Mouse (Mus musculus): ENCODE measurements at regions not wholly inside any gene's neighbourhood (a gene's known extent, or its start where the extent isn't known, plus 50 kb on each side); places are given as distances from the start of the nearest gene placed in this dataset.

DNA sequence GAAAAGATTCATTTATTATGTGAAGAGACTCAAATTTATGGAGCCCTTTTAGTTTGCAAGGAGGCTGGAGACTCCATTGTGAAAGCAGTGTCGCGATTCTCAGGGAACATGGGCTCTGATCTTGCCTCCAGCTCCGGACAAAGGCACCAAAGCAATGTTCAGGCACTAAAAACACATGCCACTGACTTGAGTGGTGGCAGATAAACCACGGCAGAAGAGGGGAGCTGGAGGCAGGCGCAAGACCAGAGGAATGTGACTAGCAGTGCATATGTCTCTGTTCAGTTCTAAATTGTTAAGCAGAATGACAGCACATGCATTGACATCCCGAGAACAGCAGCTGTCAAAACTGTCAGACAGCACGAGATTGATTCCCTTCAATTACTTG is 98.5 kb upstream of the Trp63 start:
- no peak for DNase-seq

DNA sequence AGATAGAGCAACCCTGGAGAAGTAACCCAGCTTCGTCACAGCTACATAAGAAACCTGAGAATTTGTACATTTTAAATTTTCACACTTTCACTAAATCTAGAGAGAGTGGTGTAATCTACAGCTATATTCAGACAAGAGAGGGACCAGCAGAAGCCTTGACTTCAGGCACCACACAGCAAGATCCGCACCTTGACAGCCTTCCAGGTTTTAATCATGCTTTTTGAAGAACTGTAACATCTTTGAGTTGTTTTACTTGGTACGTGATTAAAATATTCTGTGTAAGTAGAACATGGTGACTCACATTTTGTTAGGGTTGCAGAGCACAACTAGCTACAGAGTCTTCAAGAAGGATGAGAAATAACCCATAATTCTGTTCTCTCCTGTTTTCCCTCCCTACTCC is 97.6 kb upstream of the Trp63 start:
- DNase-seq = no peak

GRCm38 (mm10) chr16:25587879-25588347 is 95.7 kb upstream of the Trp63 start:
- DNase-seq = no peak

- DNase-seq = no peak
Observed at GRCm38 (mm10) chr16:25597435-25597834, 86.1 kb upstream of the Trp63 start.

GRCm38 (mm10) chr16:25603121-25603520 is 80.4 kb upstream of the Trp63 start:
- DNase-seq = no peak

- no peak for DNase-seq
Observed at GRCm38 (mm10) chr16:25615229-25615628, 68.3 kb upstream of the Trp63 start.

DNA sequence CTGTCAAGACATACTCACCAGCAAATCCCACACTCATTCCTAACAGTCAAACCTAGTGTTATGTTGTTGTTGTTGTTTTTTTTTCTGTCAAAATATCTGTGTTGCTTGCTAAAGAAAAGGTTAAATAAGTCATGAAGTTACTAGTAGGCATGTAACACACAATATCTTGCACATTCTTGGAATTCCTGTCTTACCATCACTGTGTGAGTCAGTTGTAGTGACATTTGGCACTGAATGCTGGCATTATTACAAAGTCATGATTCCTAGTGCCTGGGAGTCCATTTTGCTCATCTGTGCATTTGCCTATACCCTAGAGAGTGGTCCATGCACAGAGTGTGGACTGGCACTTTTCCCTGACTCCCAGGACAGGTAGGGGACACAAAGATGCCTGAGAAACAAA is 67.9 kb upstream of the Trp63 start:
- DNase-seq = no peak

- no peak for DNase-seq
Observed at GRCm38 (mm10) chr16:25618898-25619297, 64.7 kb upstream of the Trp63 start.

GRCm38 (mm10) chr16:25622651-25623050 is 60.9 kb upstream of the Trp63 start:
- no peak for DNase-seq

- DNase-seq = no peak
Observed at GRCm38 (mm10) chr16:25623986-25624623, 59.5 kb upstream of the Trp63 start.

- no peak for DNase-seq
Observed at GRCm38 (mm10) chr16:25629750-25630149, 53.8 kb upstream of the Trp63 start.

DNA sequence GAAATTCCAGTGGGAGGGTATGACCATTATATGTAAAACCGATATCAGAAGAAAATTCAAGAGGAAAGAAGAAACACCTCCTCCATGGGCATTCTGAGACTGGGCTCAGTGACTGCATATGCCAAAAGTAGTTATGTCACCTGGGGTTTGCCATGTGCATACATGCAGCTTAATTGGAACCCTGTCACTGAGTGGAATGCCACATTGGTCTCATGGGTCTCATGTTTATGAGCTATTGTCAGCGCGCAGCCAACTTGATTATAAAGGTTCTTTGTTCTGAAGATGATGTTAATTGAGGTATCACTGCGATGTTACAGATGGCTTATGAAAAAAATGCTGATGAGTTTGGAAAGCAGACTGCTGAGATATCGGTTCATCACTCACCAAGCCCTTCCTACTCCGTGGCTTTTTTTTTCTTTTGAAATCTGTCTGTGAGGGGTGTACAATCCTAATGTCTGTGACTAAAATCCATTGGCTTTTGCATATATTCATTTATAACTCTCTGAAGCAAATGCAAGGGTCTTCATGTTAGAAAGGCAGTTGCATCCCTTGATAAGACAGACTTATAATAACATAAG is 52.3 kb upstream of the Trp63 start:
- DNase-seq = no peak

Measured in cerebellum, postnatal 36 days (tissue).